In the genomic region with DNA sequence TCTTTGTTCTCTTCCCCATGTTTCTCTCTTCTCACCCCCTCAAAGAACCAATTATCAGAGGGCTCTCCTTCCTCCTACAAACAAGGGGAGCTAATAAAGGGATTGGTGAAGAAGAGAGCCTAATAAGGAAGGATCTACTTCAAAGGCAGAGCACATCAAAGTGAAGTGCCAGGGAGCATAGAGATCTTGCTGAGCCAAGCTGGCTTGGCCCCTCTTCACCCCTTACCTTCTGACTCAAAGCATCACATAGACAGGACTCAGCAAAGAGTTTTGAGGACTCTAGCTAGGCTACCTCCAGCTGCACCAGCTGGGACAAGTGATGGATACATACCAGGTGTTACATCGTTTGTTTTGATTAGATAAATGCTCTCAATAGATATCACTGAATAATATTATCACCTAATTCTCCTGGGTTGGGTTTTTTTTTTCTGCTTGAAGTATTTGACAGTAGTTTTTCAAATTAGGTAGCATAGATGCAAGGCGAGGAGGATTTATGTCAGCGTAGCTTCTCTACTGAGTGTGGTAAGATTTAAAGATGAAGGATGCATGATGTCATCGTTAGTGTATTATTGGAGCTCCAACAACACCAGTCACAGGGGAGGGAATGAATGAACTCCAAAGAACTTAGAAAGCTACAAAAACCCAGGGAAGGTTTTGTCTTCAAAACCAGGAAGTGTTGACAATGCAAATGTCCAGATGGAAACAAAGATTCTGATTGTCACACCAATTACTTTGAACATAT, we compare ENCODE assay signal across 26 mouse cellular contexts.
DNase-seq lines count a peak whose midpoint lies in the region; ATAC-seq and TF ChIP-seq lines count a peak whose summit lies in the region.
"Had no signal": no experiment of that assay in that cellular context is flagged by ENCODE, and none has a peak within 500 bp of the region (broad histone marks: within the 10 kb centered on the region; RNA-seq: fewer than 3 reads in every experiment).

No protein-coding gene starts in this region.

- TF ChIP-seq CTCF in midbrain, postnatal 0 days (IDR thresholded peaks at IDR 0.05), result no peak

- no peak overlapping the region for H3K27ac ChIP-seq in midbrain, embryonic 11.5 days (ENCODE audit: low read depth, low read length)
- no peak overlapping the region for H3K27ac ChIP-seq in midbrain, postnatal 0 days (ENCODE audit: low read depth, low read length)
- H3K27ac ChIP-seq in forebrain, embryonic 11.5 days (ENCODE audit: low read depth, low read length), result peak overlapping the region; percentile 14; the same call in 1 of the 2 replicates
- H3K27ac ChIP-seq in forebrain, embryonic 16.5 days (ENCODE audit: low read length), result no peak overlapping the region
- H3K27ac ChIP-seq in hindbrain, embryonic 14.5 days, result no peak overlapping the region
- H3K27ac ChIP-seq in limb, embryonic 10.5 days, result no peak overlapping the region
- H3K27ac ChIP-seq: embryonic facial prominence, embryonic 12.5 days; hindbrain, embryonic 13.5 days; liver, embryonic 14.5 days; neural tube, embryonic 13.5 days had no signal

- H3K36me3 ChIP-seq in midbrain, embryonic 11.5 days (ENCODE audit: control insufficient read depth, insufficient read depth, low read length), result no peaks in the 10 kb centered on the region
- no peaks in the 10 kb centered on the region for H3K36me3 ChIP-seq in midbrain, postnatal 0 days (ENCODE audit: insufficient read depth, low read length)
- H3K36me3 ChIP-seq in forebrain, embryonic 11.5 days (ENCODE audit: control insufficient read depth, insufficient read depth, low read length), result no peaks in the 10 kb centered on the region
- H3K36me3 ChIP-seq in forebrain, embryonic 16.5 days (ENCODE audit: control insufficient read depth, insufficient read depth), result no peaks in the 10 kb centered on the region
- no peaks in the 10 kb centered on the region for H3K36me3 ChIP-seq in hindbrain, embryonic 14.5 days (replicated peaks; ENCODE audit: control insufficient read depth, insufficient read depth)
- no peaks in the 10 kb centered on the region for H3K36me3 ChIP-seq in limb, embryonic 10.5 days
- H3K36me3 ChIP-seq: embryonic facial prominence, embryonic 12.5 days; hindbrain, embryonic 13.5 days; neural tube, embryonic 13.5 days had no signal

- H3K9me3 ChIP-seq in midbrain, embryonic 11.5 days (ENCODE audit: control insufficient read depth, low read length), result no peaks in the 10 kb centered on the region
- H3K9me3 ChIP-seq in midbrain, postnatal 0 days (ENCODE audit: low read length), result no peaks in the 10 kb centered on the region
- H3K9me3 ChIP-seq in forebrain, embryonic 11.5 days (ENCODE audit: control insufficient read depth, low read length), result no peaks in the 10 kb centered on the region
- no peaks in the 10 kb centered on the region for H3K9me3 ChIP-seq in forebrain, embryonic 16.5 days (ENCODE audit: control insufficient read depth, low read length)
- H3K9me3 ChIP-seq in hindbrain, embryonic 14.5 days (ENCODE audit: control insufficient read depth, low read length), result no peaks in the 10 kb centered on the region
- no peaks in the 10 kb centered on the region for H3K9me3 ChIP-seq in limb, embryonic 10.5 days (replicated peaks)
- H3K9me3 ChIP-seq: embryonic facial prominence, embryonic 12.5 days; hindbrain, embryonic 13.5 days; neural tube, embryonic 13.5 days had no signal

- H3K4me2 ChIP-seq in midbrain, embryonic 11.5 days, result no peak overlapping the region
- no peak overlapping the region for H3K4me2 ChIP-seq in midbrain, postnatal 0 days (ENCODE audit: low read depth, low read length, poor library complexity, severe bottlenecking)
- H3K4me2 ChIP-seq in forebrain, embryonic 11.5 days (ENCODE audit: low read depth, low read length, severe bottlenecking), result no peak overlapping the region
- H3K4me2 ChIP-seq in forebrain, embryonic 16.5 days (ENCODE audit: low read length), result no peak overlapping the region
- H3K4me2 ChIP-seq in hindbrain, embryonic 14.5 days (replicated peaks), result no peak overlapping the region
- H3K4me2 ChIP-seq: embryonic facial prominence, embryonic 12.5 days; heart, embryonic 11.5 days; hindbrain, embryonic 13.5 days; neural tube, embryonic 13.5 days had no signal

- no peak overlapping the region for H3K4me3 ChIP-seq in midbrain, embryonic 11.5 days (ENCODE audit: low read depth, low read length)
- no peak overlapping the region for H3K4me3 ChIP-seq in midbrain, postnatal 0 days (ENCODE audit: low read depth, low read length)
- H3K4me3 ChIP-seq in forebrain, embryonic 11.5 days (ENCODE audit: low read depth, low read length), result no peak overlapping the region
- no peak overlapping the region for H3K4me3 ChIP-seq in forebrain, embryonic 16.5 days (replicated peaks; ENCODE audit: low read length)
- H3K4me3 ChIP-seq in hindbrain, embryonic 14.5 days (replicated peaks; ENCODE audit: low read length), result no peak overlapping the region
- no peak overlapping the region for H3K4me3 ChIP-seq in limb, embryonic 10.5 days
- H3K4me3 ChIP-seq: embryonic facial prominence, embryonic 12.5 days; hindbrain, embryonic 13.5 days; neural tube, embryonic 13.5 days had no signal

- DNase-seq in midbrain, embryonic 11.5 days (ENCODE audit: low spot score, missing footprints), result no peak
- no peak for DNase-seq in midbrain, postnatal 0 days (ENCODE audit: low spot score)
- DNase-seq in forebrain, embryonic 11.5 days (ENCODE audit: low spot score), result no peak
- no peak for DNase-seq in heart, adult 11 months
- no peak for DNase-seq in hindbrain, embryonic 14.5 days (ENCODE audit: low spot score)
- no peak for DNase-seq in limb, embryonic 10.5 days (ENCODE audit: low spot score)
- DNase-seq: adrenal gland, postnatal 14 days; cerebellum, adult 11-12 months; cerebellum, adult 9-11 months; gastrocnemius, postnatal 25 days; heart, adult 18-20 months; heart, postnatal 36 days; kidney, adult 11 months; kidney, postnatal 14 days; layer of hippocampus, adult 9-11 months; liver; lung, adult 2 months; right cerebral cortex, postnatal 4 days had no signal

- H3K27me3 ChIP-seq in midbrain, embryonic 11.5 days (ENCODE audit: control insufficient read depth, insufficient read depth, low read length), result no peaks in the 10 kb centered on the region
- H3K27me3 ChIP-seq in midbrain, postnatal 0 days (ENCODE audit: insufficient read depth, low read length), result no peaks in the 10 kb centered on the region
- no peaks in the 10 kb centered on the region for H3K27me3 ChIP-seq in forebrain, embryonic 11.5 days (ENCODE audit: control insufficient read depth, insufficient read depth, low read length)
- H3K27me3 ChIP-seq in forebrain, embryonic 16.5 days (replicated peaks; ENCODE audit: control insufficient read depth, insufficient read depth, low read length), result no peaks in the 10 kb centered on the region
- no peaks in the 10 kb centered on the region for H3K27me3 ChIP-seq in hindbrain, embryonic 14.5 days (ENCODE audit: control insufficient read depth, insufficient read depth, low read length)
- no peaks in the 10 kb centered on the region for H3K27me3 ChIP-seq in limb, embryonic 10.5 days (ENCODE audit: low read depth, poor library complexity, severe bottlenecking)
- H3K27me3 ChIP-seq: embryonic facial prominence, embryonic 12.5 days; hindbrain, embryonic 13.5 days; neural tube, embryonic 13.5 days had no signal

- peak; percentile 50; the same call in 1 of the 2 replicates for ATAC-seq in midbrain, embryonic 11.5 days (ENCODE audit: low FRiP score)
- ATAC-seq in midbrain, postnatal 0 days (ENCODE audit: low FRiP score), result no peak
- ATAC-seq in forebrain, embryonic 11.5 days (replicated peaks; ENCODE audit: low FRiP score), result peak; percentile 85
- peak; percentile 73 for ATAC-seq in forebrain, embryonic 16.5 days
- ATAC-seq in hindbrain, embryonic 14.5 days (ENCODE audit: low FRiP score), result no peak
- ATAC-seq: CD4-positive, CD25-positive, alpha-beta regulatory T cell, adult 4 months; inflammation-experienced regulatory T-cells, adult 6 months had no signal

- 74% methylated on average over 4 of the region's 4 CpGs for WGBS in midbrain, embryonic 11.5 days
- 51% methylated on average over 4 of the region's 4 CpGs for WGBS in midbrain, postnatal 0 days
- WGBS in forebrain, embryonic 11.5 days, result 54% methylated on average over 4 of the region's 4 CpGs
- 31% methylated on average over 4 of the region's 4 CpGs for WGBS in forebrain, embryonic 16.5 days
- 69% methylated on average over 4 of the region's 4 CpGs for WGBS in hindbrain, embryonic 14.5 days
- WGBS in limb, embryonic 10.5 days, result 47% methylated on average over 4 of the region's 4 CpGs

- no peaks in the 10 kb centered on the region for H3K4me1 ChIP-seq in midbrain, embryonic 11.5 days (ENCODE audit: control insufficient read depth, insufficient read depth, low read length)
- H3K4me1 ChIP-seq in midbrain, postnatal 0 days (ENCODE audit: insufficient read depth, low read length), result no peaks in the 10 kb centered on the region
- no peaks in the 10 kb centered on the region for H3K4me1 ChIP-seq in forebrain, embryonic 11.5 days (replicated peaks; ENCODE audit: control insufficient read depth, insufficient read depth, low read length)
- H3K4me1 ChIP-seq in forebrain, embryonic 16.5 days (replicated peaks; ENCODE audit: control insufficient read depth, insufficient read depth, low read length), result peaks cover 4% of the 10 kb centered on the region
- no peaks in the 10 kb centered on the region for H3K4me1 ChIP-seq in hindbrain, embryonic 14.5 days (replicated peaks; ENCODE audit: control insufficient read depth, insufficient read depth, low read length)
- H3K4me1 ChIP-seq in limb, embryonic 10.5 days, result peaks cover 13% of the 10 kb centered on the region
- H3K4me1 ChIP-seq: hindbrain, embryonic 13.5 days; neural tube, embryonic 13.5 days had no signal

- H3K9ac ChIP-seq in midbrain, embryonic 11.5 days (ENCODE audit: low read length), result no peak overlapping the region
- H3K9ac ChIP-seq in midbrain, postnatal 0 days (replicated peaks; ENCODE audit: low read length, poor library complexity, severe bottlenecking), result no peak overlapping the region
- no peak overlapping the region for H3K9ac ChIP-seq in forebrain, embryonic 11.5 days (ENCODE audit: low read length)
- no peak overlapping the region for H3K9ac ChIP-seq in forebrain, embryonic 16.5 days (replicated peaks; ENCODE audit: low read depth, low read length)
- no peak overlapping the region for H3K9ac ChIP-seq in hindbrain, embryonic 14.5 days
- H3K9ac ChIP-seq: embryonic facial prominence, embryonic 12.5 days; hindbrain, embryonic 13.5 days; liver, embryonic 14.5 days; neural tube, embryonic 13.5 days had no signal

Comparison
In these comparisons a context has a peak if more than half of its experiments do, and no peak if none do; other contexts are left out.
1. ATAC-seq: peak in midbrain, embryonic 11.5 days (single experiment), forebrain, embryonic 11.5 days (single experiment) and forebrain, embryonic 16.5 days (single experiment); none in midbrain, postnatal 0 days (single experiment) and hindbrain, embryonic 14.5 days (single experiment).